Mouse (Mus musculus) inflammation-experienced regulatory T-cells, adult 6 months (primary cell): ENCODE data around the gene Pdha1. TPM values are rescaled to one million over a fixed set of nuclear protein-coding genes. Genes with fewer than 3 reads are reported as not detected.

ENCODE experiments used
- polyA plus RNA-seq, 3 experiments: library from polyadenylated mRNA; unstranded; fragments of 100-300 nt; shearing (Covaris generic); gene quantifications; one replicate each; pipeline ENCODE4 v1.2.1; 2017

Pdha1 gene
- polyA plus RNA-seq, 3 experiments from 2014 or later, result 148 to 182 (median 169) TPM

Other genes starting within 250 kb of the Pdha1 start
- gene Map3k15, start 150.0 kb downstream of the Pdha1 start, polyA plus RNA-seq, result under 1 TPM; 0.44 to 0.70 (median 0.64) TPM